Mouse (Mus musculus) layer of hippocampus, postnatal 10 days (tissue): ENCODE results near the gene Btbd9. TPM values are rescaled to one million over a fixed set of nuclear protein-coding genes. Genes with fewer than 3 reads are reported as not detected.

Experiments used
- DNase-seq, 2 experiments: peaks; one replicate each; pipeline ENCODE4 v3.0.0; 2021; ENCODE audit warnings: low spot score in 2 of 2
- total RNA-seq, 2 experiments: library from RNA; stranded (reverse); gene quantifications; 2 replicates each; pipeline ENCODE4 v1.2.3; 2021

Gene Btbd9
- total RNA-seq, 2 experiments from 2014 or later: 104 to 109 TPM

- no peak for DNase-seq
Observed at GRCm38 (mm10) chr17:30255928-30256560, 320.2 kb downstream of the Btbd9 start.

GRCm38 (mm10) chr17:30253924-30254323, 322.4 kb downstream of the Btbd9 start:
- no peak for DNase-seq

GRCm38 (mm10) chr17:30253028-30253427, 323.3 kb downstream of the Btbd9 start:
- no peak for DNase-seq

GRCm38 (mm10) chr17:30245308-30245706, 331.0 kb downstream of the Btbd9 start:
- no peak for DNase-seq

GRCm38 (mm10) chr17:30244651-30245307, 331.5 kb downstream of the Btbd9 start:
- DNase-seq: no peak

GRCm38 (mm10) chr17:30243540-30243939, 332.7 kb downstream of the Btbd9 start:
- no peak for DNase-seq

- DNase-seq: no peak
Observed at GRCm38 (mm10) chr17:30242647-30243046, 333.6 kb downstream of the Btbd9 start.

- no peak for DNase-seq
Observed at GRCm38 (mm10) chr17:30241720-30242322, 334.5 kb downstream of the Btbd9 start.

GRCm38 (mm10) chr17:30241061-30241460, 335.2 kb downstream of the Btbd9 start:
- DNase-seq: no peak

- DNase-seq: no peak
Observed at GRCm38 (mm10) chr17:30240659-30241058, 335.6 kb downstream of the Btbd9 start.

GRCm38 (mm10) chr17:30239458-30239857, 336.8 kb downstream of the Btbd9 start:
- no peak for DNase-seq

GRCm38 (mm10) chr17:30237600-30237999, 338.7 kb downstream of the Btbd9 start:
- DNase-seq: no peak

- DNase-seq: no peak
Observed at GRCm38 (mm10) chr17:30236611-30237010, 339.7 kb downstream of the Btbd9 start.

GRCm38 (mm10) chr17:30235380-30235779, 340.9 kb downstream of the Btbd9 start:
- DNase-seq: no peak

- DNase-seq: no peak
Observed at GRCm38 (mm10) chr17:30232698-30233097, 343.6 kb downstream of the Btbd9 start.

- no peak for DNase-seq
Observed at GRCm38 (mm10) chr17:30231483-30231882, 344.8 kb downstream of the Btbd9 start.

- no peak for DNase-seq
Observed at GRCm38 (mm10) chr17:30230428-30230827, 345.9 kb downstream of the Btbd9 start.

- DNase-seq: no peak
Observed at GRCm38 (mm10) chr17:30228439-30229215, 347.7 kb downstream of the Btbd9 start.

GRCm38 (mm10) chr17:30225030-30225740, 351.1 kb downstream of the Btbd9 start:
- DNase-seq: no peak

- DNase-seq: no peak
Observed at GRCm38 (mm10) chr17:30222837-30223236, 353.5 kb downstream of the Btbd9 start.

- DNase-seq: no peak
Observed at GRCm38 (mm10) chr17:30222361-30222760, 353.9 kb downstream of the Btbd9 start.
